Mouse (Mus musculus) brain, embryonic 14.5 days (tissue): Measurements from ENCODE around the gene Arhgap22.

Experiments
- CTCF ChIP-seq: fragments of 200-500 bp; IDR thresholded peaks from 2 replicates; pipeline ENCODE4 v1.5.1; 2012; ENCODE audit warnings: inconsistent platforms, mild to moderate bottlenecking, moderate library complexity, borderline replicate concordance; ENCODE audit not compliant: insufficient read depth, insufficient read length; ENCODE audit errors: extremely low read depth
- POLR2A ChIP-seq: fragments of 200-500 bp; IDR thresholded peaks from 2 replicates; pipeline ENCODE4 v1.6.1; 2012; ENCODE audit warnings: mild to moderate bottlenecking, inconsistent platforms, borderline replicate concordance; ENCODE audit not compliant: poor library complexity, insufficient read depth, insufficient read length, severe bottlenecking; ENCODE audit errors: extremely low read depth

- TF ChIP-seq POLR2A: no peak
- no peak for TF ChIP-seq CTCF
Measured at GRCm38 (mm10) chr14:33208331-33208730, 5.5 kb upstream of the Arhgap22 start.
